Mouse (Mus musculus) neutrophil, adult 5-6 weeks (primary cell): ENCODE measurements around the gene Braf. TPM values are rescaled to one million over a fixed set of nuclear protein-coding genes. Genes with fewer than 3 reads are reported as not detected.
A peak's percentile ranks its signal among the peaks of the same experiment; 100 is the strongest.

ENCODE experiments used
- ATAC-seq: fragments of 151-379, 151-347 bp; 2 replicates; pipeline ENCODE4 v1.8.0; 2017; ENCODE audit warnings: mild to moderate bottlenecking, moderate TSS enrichment; ENCODE audit not compliant: insufficient number of reproducible peaks, poor library complexity, low FRiP score, severe bottlenecking; ENCODE audit errors: extremely low read depth
- total RNA-seq: library from RNA; stranded (forward); fragments of 200-1000 nt; gene quantifications from 2 replicates; pipeline ENCODE4 v1.2.3, GENCODE M21; 2017

The Braf gene
- total RNA-seq, 1 experiment from 2014 or later = 50.4 TPM

GRCm38 (mm10) chr6:39675081-39675480, 50.2 kb downstream of the Braf start:
- no peak for ATAC-seq

DNA sequence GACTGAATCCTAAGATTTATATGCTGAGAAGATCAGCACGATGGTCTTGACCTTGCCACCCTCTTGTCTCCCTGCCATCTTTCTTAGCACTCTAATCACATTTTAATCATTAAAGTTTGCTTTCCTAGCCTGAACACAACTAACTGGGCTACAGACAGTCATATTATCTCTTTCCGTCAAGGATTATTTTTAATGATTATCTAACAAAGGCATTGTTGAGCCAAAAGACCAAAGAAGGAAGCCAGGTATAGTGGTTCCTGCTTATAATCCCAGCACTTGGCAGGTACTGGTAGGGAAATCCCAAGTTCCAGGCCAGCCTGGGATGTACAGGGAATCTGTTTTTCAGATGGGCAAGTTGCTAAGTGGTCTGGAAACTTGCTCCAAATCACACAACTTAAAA, 114.0 kb downstream of the Braf start:
- no peak for ATAC-seq

GRCm38 (mm10) chr6:39610207-39610606, 115.1 kb downstream of the Braf start:
- ATAC-seq = no peak

DNA sequence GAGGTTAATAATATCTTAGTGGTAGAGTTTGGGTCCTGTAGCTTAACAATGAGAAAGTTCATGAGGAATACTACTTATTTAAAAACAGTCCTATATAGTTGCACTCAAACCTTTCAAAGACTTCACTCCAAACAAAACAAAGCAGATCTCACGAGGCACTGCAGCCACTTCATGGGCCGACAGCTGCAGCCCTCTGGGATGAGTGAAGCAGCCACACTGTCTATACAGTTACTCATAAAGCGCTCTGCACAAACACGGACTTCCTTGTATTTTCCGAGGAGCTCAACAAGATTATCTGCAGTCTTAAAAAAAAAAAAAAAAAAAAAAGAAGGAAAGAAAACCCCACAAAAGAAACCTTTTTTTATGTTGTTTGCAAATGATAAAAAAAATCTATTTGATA, 117.9 kb downstream of the Braf start:
- no peak for ATAC-seq

DNA sequence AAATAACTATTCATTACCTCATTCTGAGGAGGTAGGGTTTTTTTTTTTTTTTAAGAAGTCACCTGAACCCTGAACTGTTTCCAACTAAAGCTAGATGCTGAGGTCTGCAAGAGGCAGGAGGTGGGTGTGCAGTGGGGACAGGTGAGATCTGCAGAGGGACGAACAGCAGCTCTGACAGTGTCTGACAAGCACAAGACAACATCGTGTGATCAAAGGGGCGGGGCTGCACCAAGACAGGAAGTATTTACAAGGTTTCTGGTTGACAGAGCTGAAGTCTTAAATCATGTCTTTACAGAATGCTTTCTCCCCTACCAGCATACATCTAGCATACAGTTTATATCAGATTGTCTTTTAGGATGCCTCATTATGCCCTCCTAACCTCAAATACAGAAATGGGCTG, 118.4 kb downstream of the Braf start:
- peak; percentile 48; the same call in 1 of the 2 replicates for ATAC-seq

GRCm38 (mm10) chr6:39606056-39606455, 119.2 kb downstream of the Braf start:
- no peak for ATAC-seq

- no peak for ATAC-seq
Measured at GRCm38 (mm10) chr6:39604565-39604964, 120.7 kb downstream of the Braf start.

GRCm38 (mm10) chr6:39601828-39602227, 123.4 kb downstream of the Braf start:
- ATAC-seq = no peak

GRCm38 (mm10) chr6:39600851-39601250, 124.4 kb downstream of the Braf start:
- no peak for ATAC-seq

DNA sequence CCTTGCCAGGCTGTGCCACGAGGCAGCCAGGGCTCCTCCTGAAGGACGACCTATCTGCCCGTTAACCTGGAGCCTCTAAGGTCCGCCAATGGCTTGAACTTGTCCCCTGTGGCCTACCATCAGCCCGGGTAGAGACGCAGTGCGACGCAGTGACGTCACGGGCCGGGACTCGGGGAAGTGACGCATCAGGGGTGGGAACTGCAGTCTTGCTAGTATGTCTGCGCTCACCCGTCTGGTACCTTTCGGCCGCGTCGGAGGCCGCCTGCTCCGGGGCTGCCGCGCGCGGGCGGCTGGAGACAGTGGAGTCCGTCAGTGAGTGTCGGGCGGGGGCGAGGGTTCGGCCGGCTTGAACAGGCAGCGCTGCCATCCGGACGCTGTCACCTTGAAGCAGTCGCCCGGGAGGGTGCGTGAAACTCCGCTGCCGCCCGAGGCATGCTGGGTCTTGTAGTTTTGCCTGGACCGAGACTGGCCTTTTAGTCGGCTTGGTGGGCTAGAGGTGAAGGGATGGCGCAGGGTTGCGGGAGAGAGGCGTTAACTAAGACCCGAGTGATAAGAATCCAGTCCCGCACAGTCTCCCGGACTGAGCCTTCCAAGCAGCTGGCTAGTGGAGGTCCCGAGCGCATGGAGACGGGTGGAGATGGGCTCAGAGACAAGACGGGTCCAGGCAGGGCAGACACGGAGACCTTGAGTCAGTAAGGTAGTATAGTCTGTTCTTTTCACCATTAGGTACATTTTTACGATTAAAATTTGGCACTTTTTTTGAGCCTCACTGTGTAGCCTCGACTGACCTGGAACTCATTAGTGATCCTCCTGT, 132.7 kb downstream of the Braf start, which contains the start of gene Ndufb2:
Gene Ndufb2, plus strand, starts transcription at position 174 of the 814 bp plus-strand sequence.
- peak; percentile 96 for ATAC-seq

- no peak for ATAC-seq
Measured at GRCm38 (mm10) chr6:39591481-39591880, 133.8 kb downstream of the Braf start.

GRCm38 (mm10) chr6:39585517-39585916, 139.7 kb downstream of the Braf start, which contains the start of gene Gm42420:
TSS of gene Gm42420 (plus strand) at chr6:39585753.
- no peak for ATAC-seq

DNA sequence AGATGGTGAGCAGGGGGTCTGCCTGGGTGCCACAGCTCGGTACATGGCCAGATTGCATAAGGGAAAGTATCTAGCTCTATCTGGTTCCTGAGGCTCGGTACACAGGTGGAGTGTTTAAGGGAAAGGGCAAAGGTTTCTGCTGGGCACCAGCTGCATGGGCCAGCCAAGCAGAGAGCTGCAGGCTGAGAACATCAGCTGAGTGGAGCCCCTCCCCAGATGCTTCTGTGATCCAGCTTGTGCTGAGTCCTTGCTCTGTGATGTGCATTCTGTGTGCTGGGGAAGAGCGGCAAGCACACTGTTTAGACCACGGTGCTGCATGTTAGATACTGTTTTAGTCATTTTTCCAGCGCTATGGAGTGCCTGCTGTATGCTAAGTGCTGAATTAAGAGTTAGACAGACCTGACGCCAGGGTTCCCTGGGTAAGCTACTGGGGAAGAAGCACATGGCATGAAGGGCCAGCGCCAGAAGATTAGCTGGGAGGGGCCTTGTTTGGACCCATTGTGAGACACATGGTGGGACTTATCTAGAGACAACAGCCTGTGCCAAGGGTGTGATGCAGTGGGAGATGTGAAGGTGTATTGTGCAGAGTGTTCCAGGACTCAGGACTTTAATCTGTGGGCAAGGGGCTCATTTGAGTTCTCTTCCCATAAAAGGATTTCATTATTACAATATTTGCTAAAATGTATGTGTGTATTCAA, 144.0 kb downstream of the Braf start:
- ATAC-seq = no peak

DNA sequence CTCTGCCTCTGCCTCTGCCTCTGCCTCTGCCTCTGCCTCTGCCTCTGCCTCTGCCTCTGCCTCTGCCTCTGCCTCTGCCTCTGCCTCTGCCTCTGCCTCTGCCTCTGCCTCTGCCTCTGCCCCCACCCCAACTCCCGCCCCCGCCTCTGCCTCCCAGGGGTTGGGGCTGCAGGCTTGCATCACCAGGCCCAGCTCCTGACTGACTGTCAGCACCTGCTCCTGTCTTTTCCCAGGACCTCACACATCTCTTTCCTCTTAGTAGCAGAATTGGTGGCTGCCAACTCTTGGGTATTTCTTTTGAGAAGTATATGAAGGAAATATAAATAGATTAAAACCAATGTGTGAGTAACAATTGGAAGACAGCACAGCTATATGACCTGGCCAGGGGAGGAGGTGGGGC, 144.7 kb downstream of the Braf start:
- no peak for ATAC-seq

DNA sequence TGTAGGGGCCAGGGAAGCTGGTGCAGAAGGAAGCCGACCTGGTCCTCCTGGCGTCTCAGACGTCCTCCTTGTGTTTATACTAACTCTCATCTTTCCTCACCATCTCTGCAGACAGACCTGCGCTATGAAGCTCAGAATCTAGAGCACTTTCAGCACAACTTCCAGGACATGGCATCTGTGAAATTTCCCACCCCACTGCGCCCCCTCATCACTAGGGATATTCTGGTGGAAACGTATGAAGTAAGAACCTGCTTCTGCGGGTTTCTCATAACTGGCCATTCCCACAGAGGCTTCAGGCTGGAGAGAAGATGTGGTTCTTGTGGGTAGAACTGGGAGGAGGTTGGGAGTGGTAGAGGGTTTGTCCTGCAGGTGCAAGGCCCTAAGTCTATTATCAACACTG, 145.7 kb downstream of the Braf start:
- no peak for ATAC-seq

DNA sequence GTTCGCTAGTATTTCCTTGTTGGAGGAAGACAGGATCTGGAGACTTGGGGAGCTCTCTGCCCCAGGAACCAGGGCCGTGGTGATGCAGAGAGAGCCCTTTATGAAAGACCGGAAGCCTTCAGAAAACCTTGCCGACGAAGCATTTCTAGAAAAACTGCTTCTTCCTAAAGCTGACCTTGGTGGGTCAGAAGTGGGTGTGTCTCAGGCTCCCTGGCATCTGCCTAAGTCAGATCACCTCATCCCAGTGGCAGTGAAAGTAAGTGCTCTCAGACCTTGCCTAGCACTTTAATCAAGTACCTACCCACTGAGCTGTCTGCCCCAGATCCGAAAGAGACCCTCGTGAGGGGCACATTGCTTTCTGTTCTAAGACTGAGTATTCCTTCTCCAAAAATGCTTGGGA, 150.3 kb downstream of the Braf start:
- ATAC-seq = no peak

- ATAC-seq = no peak
Measured at GRCm38 (mm10) chr6:39574555-39574869, 150.8 kb downstream of the Braf start.

- peak; percentile 93 for ATAC-seq
Measured at GRCm38 (mm10) chr6:39573791-39574554, 151.3 kb downstream of the Braf start, which contains the start of gene Adck2. TSS of gene Adck2 (plus strand) at chr6:39573873.

- ATAC-seq = no peak
Measured at GRCm38 (mm10) chr6:39570426-39570825, 154.8 kb downstream of the Braf start.

- ATAC-seq = peak; percentile 55
Measured at GRCm38 (mm10) chr6:39567528-39567927, 157.7 kb downstream of the Braf start.
